Mouse (Mus musculus) neural tube, embryonic 13.5 days (tissue): ENCODE data around the gene Sst. TPM values are rescaled to one million over a fixed set of nuclear protein-coding genes. Genes with fewer than 3 reads are reported as not detected.

ENCODE experiments used
- ATAC-seq: fragments of 200-750 bp; cut with Nextera tagmentation; 2 replicates; pipeline ENCODE4 v1.8.0; 2017; ENCODE audit warnings: low read depth, mild to moderate bottlenecking, moderate TSS enrichment, moderate library complexity
- H3K27ac ChIP-seq: fragments of 300-500 bp; sonication (generic); replicated peaks from 2 replicates; pipeline ENCODE4 v1.5.1; 2015; ENCODE audit warnings: moderate library complexity, mild to moderate bottlenecking, inconsistent platforms
- H3K27me3 ChIP-seq: fragments of 300-500 bp; sonication (generic); 2 replicates; pipeline ENCODE4 v1.6.1; 2015; ENCODE audit warnings: mild to moderate bottlenecking, inconsistent platforms
- H3K36me3 ChIP-seq: fragments of 300-500 bp; sonication (generic); 2 replicates; pipeline ENCODE4 v1.6.1; 2015; ENCODE audit warnings: mild to moderate bottlenecking, inconsistent platforms
- H3K4me1 ChIP-seq: fragments of 300-500 bp; sonication (generic); replicated peaks from 2 replicates; pipeline ENCODE4 v1.6.1; 2015; ENCODE audit warnings: inconsistent platforms
- H3K4me2 ChIP-seq: fragments of 300-500 bp; sonication (generic); 2 replicates; pipeline ENCODE4 v1.6.1; 2015; ENCODE audit warnings: inconsistent platforms, mild to moderate bottlenecking, moderate library complexity
- H3K4me3 ChIP-seq: fragments of 300-500 bp; sonication (generic); 2 replicates; pipeline ENCODE4 v1.5.1; 2015; ENCODE audit warnings: mild to moderate bottlenecking, inconsistent platforms
- H3K9ac ChIP-seq: fragments of 300-500 bp; sonication (generic); 2 replicates; pipeline ENCODE4 v1.6.1; 2015; ENCODE audit warnings: moderate library complexity, mild to moderate bottlenecking, inconsistent platforms
- H3K9me3 ChIP-seq: fragments of 300-500 bp; sonication (generic); 2 replicates; pipeline ENCODE4 v1.6.1; 2016; ENCODE audit warnings: inconsistent platforms
- WGBS: fragments of 180-500 bp; shearing (Covaris S2); methylation state at CpG from one replicate; pipeline ENCODE4 v1.1.7; 2015; 5-methylcytosine and 5-hydroxymethylcytosine counted together
- polyA plus RNA-seq: library from polyadenylated mRNA; unstranded; fragments of >200 nt; fragmentation: Nextera tagmentation; extraction: Ambion mirVana; gene quantifications from 2 replicates; pipeline ENCODE4 v1.2.1, GENCODE M21; 2015

The Sst gene
- polyA plus RNA-seq, 1 experiment from 2014 or later: 228 TPM

- H3K4me1 ChIP-seq: no peaks in the 10 kb centered on the region
- 0 out of 2 replicates have a peak overlapping the region, but pooled peaks have one; percentile 68 for H3K27ac ChIP-seq
- H3K9me3 ChIP-seq: no peaks in the 10 kb centered on the region
- H3K36me3 ChIP-seq: no peaks in the 10 kb centered on the region
- H3K27me3 ChIP-seq: no peaks in the 10 kb centered on the region
- H3K9ac ChIP-seq: no peak overlapping the region
- H3K4me3 ChIP-seq: no peak overlapping the region
- ATAC-seq: peak; percentile 71; the same call in 1 of the 2 replicates
- H3K4me2 ChIP-seq: no peak overlapping the region
These were observed 41.0 kb downstream of the Sst start for GRCm38 (mm10) chr16:23849720-23850119.

- no peak overlapping the region for H3K4me3 ChIP-seq
- peak overlapping the region; percentile 68 for H3K27ac ChIP-seq
- no peak overlapping the region for H3K4me2 ChIP-seq
- H3K36me3 ChIP-seq: no peaks in the 10 kb centered on the region
- no peak overlapping the region for H3K9ac ChIP-seq
- ATAC-seq: 0 out of 2 replicates have a peak, but pooled peaks have one; percentile 50
- no peaks in the 10 kb centered on the region for H3K9me3 ChIP-seq
- no peaks in the 10 kb centered on the region for H3K4me1 ChIP-seq
- no peaks in the 10 kb centered on the region for H3K27me3 ChIP-seq
These were observed 41.6 kb downstream of the Sst start for GRCm38 (mm10) chr16:23849176-23849575.

- H3K4me1 ChIP-seq: peaks cover 6% of the 10 kb centered on the region; the same call in 1 of the 2 replicates
- H3K4me3 ChIP-seq: no peak overlapping the region
- H3K9me3 ChIP-seq: no peaks in the 10 kb centered on the region
- H3K27me3 ChIP-seq: 0 out of 2 replicates have a peak, but pooled peaks cover 4% of the 10 kb centered on the region
- no peak overlapping the region for H3K27ac ChIP-seq
- no peak for ATAC-seq
- H3K4me2 ChIP-seq: no peak overlapping the region
- 88% methylated on average over 7 of the region's 7 CpGs for WGBS
- no peak overlapping the region for H3K9ac ChIP-seq
- H3K36me3 ChIP-seq: no peaks in the 10 kb centered on the region
These were observed 46.1 kb downstream of the Sst start for GRCm38 (mm10) chr16:23844622-23845021.

GRCm38 (mm10) chr16:23842609-23843008 lies 48.1 kb downstream of the Sst start:
- Histone ChIP-seq H3K9ac (no peak overlapping the region), H3K9me3 (no peaks in the 10 kb centered on the region), H3K27ac (peak overlapping the region; percentile 29; the same call in 1 of the 2 replicates), H3K36me3 (no peaks in the 10 kb centered on the region), H3K4me1 (peaks cover 19% of the 10 kb centered on the region), H3K27me3 (0 out of 2 replicates have a peak, but pooled peaks cover 4% of the 10 kb centered on the region), H3K4me2 (no peak overlapping the region), H3K4me3 (no peak overlapping the region)
- 30% methylated on average over 3 of the region's 3 CpGs for WGBS
- no peak; the same call in 1 of the 2 replicates for ATAC-seq

Other genes with a start within 250 kb of the Sst start
- gene Rtp2, start 41.4 kb upstream of the Sst start, polyA plus RNA-seq: not detected in 2 replicates
- not detected in 2 replicates for gene Gm37419, start 97.5 kb upstream of the Sst start, polyA plus RNA-seq
- gene Bcl6, start 97.9 kb upstream of the Sst start, polyA plus RNA-seq: 0.37 and 0.53 TPM in 2 replicates